Mouse (Mus musculus) G1E (cell line): ENCODE data around the gene Gm3685. TPM values are rescaled to one million over a fixed set of nuclear protein-coding genes. Genes with fewer than 3 reads are reported as not detected.
"Not testable (repeated sequence)": the region's sequence is repeated elsewhere in the genome, so short reads cannot be mapped to it uniquely, and the experiment has no call there.

ENCODE experiments used
- ATAC-seq: 2 replicates; pipeline ENCODE4 v1.8.0; 2016; ENCODE audit warnings: mild to moderate bottlenecking; ENCODE audit not compliant: insufficient number of reproducible peaks, poor library complexity, low FRiP score, severe bottlenecking; ENCODE audit errors: extremely low read depth
- DNase-seq: peaks from one replicate; pipeline ENCODE4 v3.0.0; 2012; ENCODE audit warnings: low spot score
- H3K27me3 ChIP-seq: 2 replicates; pipeline ENCODE4 v1.6.1; 2012; ENCODE audit warnings: mild to moderate bottlenecking, low read length, inconsistent platforms; ENCODE audit not compliant: insufficient read depth
- H3K36me3 ChIP-seq: replicated peaks from 2 replicates; pipeline ENCODE3; 2012; ENCODE audit warnings: mild to moderate bottlenecking, inconsistent platforms
- H3K4me1 ChIP-seq: 2 replicates; pipeline ENCODE4 v1.6.1; 2012; ENCODE audit warnings: low read depth, low read length, inconsistent platforms, mixed read lengths; ENCODE audit not compliant: insufficient read depth
- H3K4me3 ChIP-seq: 2 replicates; pipeline ENCODE4 v1.5.1; 2012; ENCODE audit warnings: low read depth, mild to moderate bottlenecking, inconsistent platforms, low read length, moderate library complexity, mixed read lengths
- H3K9me3 ChIP-seq: replicated peaks from 2 replicates; pipeline ENCODE4 v1.6.1; 2012; ENCODE audit warnings: inconsistent platforms
- polyA plus RNA-seq: library from polyadenylated mRNA; stranded (reverse); fragments of >175 nt; gene quantifications from 2 replicates; pipeline ENCODE4 v1.2.3, GENCODE M21; 2012
- total RNA-seq, 2 experiments: library from RNA; stranded (forward) in 1 of 2; stranded (reverse) in 1 of 2; fragments of 200-1000 nt in 1 of 2; fragments of >200 nt in 1 of 2; fragmentation: Nextera tagmentation in 1 of 2; gene quantifications; 2 replicates each; pipeline ENCODE4 v1.2.3; 2014 to 2017

The Gm3685 gene
- total RNA-seq (2014; fragmentation: Nextera tagmentation) (not detected in 2 replicates), total RNA-seq (2017) (not detected in 2 replicates), polyA plus RNA-seq (not detected in 2 replicates)

GRCm38 (mm10) chr14:7044870-7045269, at the start of gene Gm3685:
Gm3685 (minus strand) TSS chr14:7044970.
- H3K36me3 ChIP-seq, H3K4me3 ChIP-seq, DNase-seq, H3K9me3 ChIP-seq, ATAC-seq, H3K4me1 ChIP-seq, H3K27me3 ChIP-seq: not testable (repeated sequence)

- ATAC-seq, DNase-seq, H3K27me3 ChIP-seq, H3K4me3 ChIP-seq, H3K9me3 ChIP-seq, H3K4me1 ChIP-seq, H3K36me3 ChIP-seq: not testable (repeated sequence)
Measured at GRCm38 (mm10) chr14:7026781-7027749, 17.7 kb downstream of the Gm3685 start, which contains the start of gene Gm10406. Gm10406 (minus strand) TSS chr14:7027449.

- H3K27me3 ChIP-seq, H3K4me3 ChIP-seq, ATAC-seq, H3K9me3 ChIP-seq, H3K4me1 ChIP-seq, H3K36me3 ChIP-seq, DNase-seq: not testable (repeated sequence)
Measured at GRCm38 (mm10) chr14:7026274-7026673, 18.5 kb downstream of the Gm3685 start.

Other genes with a start within 250 kb of the Gm3685 start
- not detected in 2 replicates for gene Gm3642, start 204.7 kb downstream of the Gm3685 start, total RNA-seq (2014; fragmentation: Nextera tagmentation)
- gene Gm3642, start 204.7 kb downstream of the Gm3685 start, total RNA-seq (2017): 0.22 TPM in 1 of 2 replicates, not detected in the other
- not detected in 2 replicates for gene Gm3642, start 204.7 kb downstream of the Gm3685 start, polyA plus RNA-seq
- gene Gm3667, start 155.0 kb downstream of the Gm3685 start, total RNA-seq (2014; fragmentation: Nextera tagmentation): not detected in 2 replicates
- gene Gm3667, start 155.0 kb downstream of the Gm3685 start, total RNA-seq (2017): not detected in 2 replicates
- not detected in 2 replicates for gene Gm3667, start 155.0 kb downstream of the Gm3685 start, polyA plus RNA-seq
- not detected in 2 replicates for gene Gm6356, start 71.2 kb downstream of the Gm3685 start, total RNA-seq (2014; fragmentation: Nextera tagmentation)
- 0.11 TPM in 1 of 2 replicates, not detected in the other for gene Gm6356, start 71.2 kb downstream of the Gm3685 start, total RNA-seq (2017)
- gene Gm6356, start 71.2 kb downstream of the Gm3685 start, polyA plus RNA-seq: not detected in 2 replicates
- gene Gm10406, start 17.5 kb downstream of the Gm3685 start, total RNA-seq (2014; fragmentation: Nextera tagmentation): not detected in 2 replicates
- 0.49 TPM in 1 of 2 replicates, not detected in the other for gene Gm10406, start 17.5 kb downstream of the Gm3685 start, total RNA-seq (2017)
- not detected in 2 replicates for gene Gm10406, start 17.5 kb downstream of the Gm3685 start, polyA plus RNA-seq
- gene Gm3696, start 55.7 kb upstream of the Gm3685 start, total RNA-seq (2014; fragmentation: Nextera tagmentation): not detected in 2 replicates
- gene Gm3696, start 55.7 kb upstream of the Gm3685 start, total RNA-seq (2017): 0.49 TPM in 1 of 2 replicates, not detected in the other
- gene Gm3696, start 55.7 kb upstream of the Gm3685 start, polyA plus RNA-seq: not detected in 2 replicates
- gene Gm6676, start 80.4 kb upstream of the Gm3685 start, total RNA-seq (2014; fragmentation: Nextera tagmentation): not detected in 2 replicates
- gene Gm6676, start 80.4 kb upstream of the Gm3685 start, total RNA-seq (2017): not detected in 2 replicates
- gene Gm6676, start 80.4 kb upstream of the Gm3685 start, polyA plus RNA-seq: not detected in 2 replicates
- not detected in 2 replicates for gene Gm3512, start 129.6 kb upstream of the Gm3685 start, total RNA-seq (2014; fragmentation: Nextera tagmentation)
- not detected in 2 replicates for gene Gm3512, start 129.6 kb upstream of the Gm3685 start, total RNA-seq (2017)
- not detected in 2 replicates for gene Gm3512, start 129.6 kb upstream of the Gm3685 start, polyA plus RNA-seq
- gene Gm16434, start 149.6 kb upstream of the Gm3685 start, total RNA-seq (2014; fragmentation: Nextera tagmentation): not detected in 2 replicates
- gene Gm16434, start 149.6 kb upstream of the Gm3685 start, total RNA-seq (2017): not detected in 2 replicates
- not detected in 2 replicates for gene Gm16434, start 149.6 kb upstream of the Gm3685 start, polyA plus RNA-seq
- gene Gm3727, start 219.7 kb upstream of the Gm3685 start, total RNA-seq (2014; fragmentation: Nextera tagmentation): not detected in 2 replicates
- gene Gm3727, start 219.7 kb upstream of the Gm3685 start, total RNA-seq (2017): 0.11 and 0.17 TPM in 2 replicates
- not detected in 2 replicates for gene Gm3727, start 219.7 kb upstream of the Gm3685 start, polyA plus RNA-seq